ENCODE assay signal across 19 mouse cellular contexts in genomic region chr9:28681252-28682037, GRCm38 (mm10).
DNase-seq lines count a peak whose midpoint lies in the region; TF ChIP-seq lines count a peak whose summit lies in the region.
"Had no signal": no experiment of that assay in that cellular context is flagged by ENCODE, and none has a peak within 500 bp of the region (broad histone marks: within the 10 kb centered on the region; RNA-seq: fewer than 3 reads in every experiment).

No protein-coding gene starts in this region.

- no peak overlapping the region for H3K4me3 ChIP-seq in left cerebral cortex, adult 2 months
- no peak overlapping the region for H3K4me3 ChIP-seq in limb, embryonic 10.5 days
- H3K4me3 ChIP-seq: intestine, embryonic 15.5 days; limb, embryonic 13.5 days; lung, embryonic 15.5 days; myocyte had no signal

- TF ChIP-seq POLR2A in brain, embryonic 14.5 days (IDR thresholded peaks at IDR 0.05; ENCODE audit: borderline replicate concordance, extremely low read depth, insufficient read depth, insufficient read length, poor library complexity, severe bottlenecking): no peak

- H3K36me3 ChIP-seq in limb, embryonic 10.5 days: no peaks in the 10 kb centered on the region
- H3K36me3 ChIP-seq: intestine, embryonic 15.5 days; limb, embryonic 13.5 days; lung, embryonic 15.5 days had no signal

- TF ChIP-seq CTCF in left cerebral cortex, adult 2 months (IDR thresholded peaks at IDR 0.05): no peak
- no peak for TF ChIP-seq CTCF in brain, embryonic 14.5 days (IDR thresholded peaks at IDR 0.05; ENCODE audit: borderline replicate concordance, extremely low read depth, insufficient read depth, insufficient read length)

- WGBS in limb, embryonic 10.5 days: 74% methylated on average over 6 of the region's 6 CpGs

- H3K9me3 ChIP-seq in limb, embryonic 10.5 days (replicated peaks): no peaks in the 10 kb centered on the region
- H3K9me3 ChIP-seq: intestine, embryonic 15.5 days; limb, embryonic 13.5 days; lung, embryonic 15.5 days had no signal

- 0 out of 2 replicates have a peak, but pooled peaks cover 10% of the 10 kb centered on the region for H3K27me3 ChIP-seq in limb, embryonic 10.5 days (ENCODE audit: low read depth, poor library complexity, severe bottlenecking)
- H3K27me3 ChIP-seq: intestine, embryonic 15.5 days; limb, embryonic 13.5 days; lung, embryonic 15.5 days had no signal

- no peaks in the 10 kb centered on the region for H3K4me1 ChIP-seq in limb, embryonic 10.5 days
- H3K4me1 ChIP-seq: intestine, embryonic 15.5 days; limb, embryonic 13.5 days; lung, embryonic 15.5 days had no signal

- DNase-seq in left cerebral cortex, adult 2 months (ENCODE audit: extremely low spot score in 1 of 2, low spot score in 2 of 2): no peak
- no peak for DNase-seq in left cerebral cortex, postnatal 14 days (ENCODE audit: low spot score in 2 of 2)
- peak; percentile 65 for DNase-seq in brain, adult 2 months (ENCODE audit: low read depth, low spot score)
- peak; percentile 53 for DNase-seq in brain, embryonic 14.5 days (ENCODE audit: low read depth)
- peak; percentile 54 to 57 for DNase-seq in cerebellum, postnatal 25 days
- no peak for DNase-seq in limb, embryonic 10.5 days (ENCODE audit: low spot score)
- no peak for DNase-seq in adrenal gland, adult 18-20 months (ENCODE audit: low spot score in 2 of 2)
- DNase-seq: adrenal gland, adult 2 months; heart, adult 11 months; heart, postnatal 36 days; kidney, postnatal 36 days; lung, postnatal 4 days; right cerebral cortex, postnatal 4 days had no signal

- intact Hi-C loops in left cerebral cortex, adult 2 months (cut with DNase I): no loop called here
- intact Hi-C loops in left cerebral cortex, postnatal 14 days (cut with DNase I): no loop called here

- H3K27ac ChIP-seq in left cerebral cortex, adult 2 months: peak overlapping the region; percentile 55
- no peak overlapping the region for H3K27ac ChIP-seq in limb, embryonic 10.5 days
- H3K27ac ChIP-seq: hindbrain, embryonic 14.5 days; intestine, embryonic 15.5 days; limb, embryonic 13.5 days; liver, embryonic 14.5 days; lung, embryonic 15.5 days had no signal

Comparison
In these comparisons a context has a peak if more than half of its experiments do, and no peak if none do; other contexts are left out.
1. DNase-seq: peak in brain, adult 2 months (single experiment), brain, embryonic 14.5 days (single experiment) and cerebellum, postnatal 25 days (2 of 2); none in left cerebral cortex, adult 2 months (0 of 2), left cerebral cortex, postnatal 14 days (0 of 2), limb, embryonic 10.5 days (single experiment) and adrenal gland, adult 18-20 months (0 of 2).